Mouse (Mus musculus): ENCODE results near the gene Spag6.

DNA sequence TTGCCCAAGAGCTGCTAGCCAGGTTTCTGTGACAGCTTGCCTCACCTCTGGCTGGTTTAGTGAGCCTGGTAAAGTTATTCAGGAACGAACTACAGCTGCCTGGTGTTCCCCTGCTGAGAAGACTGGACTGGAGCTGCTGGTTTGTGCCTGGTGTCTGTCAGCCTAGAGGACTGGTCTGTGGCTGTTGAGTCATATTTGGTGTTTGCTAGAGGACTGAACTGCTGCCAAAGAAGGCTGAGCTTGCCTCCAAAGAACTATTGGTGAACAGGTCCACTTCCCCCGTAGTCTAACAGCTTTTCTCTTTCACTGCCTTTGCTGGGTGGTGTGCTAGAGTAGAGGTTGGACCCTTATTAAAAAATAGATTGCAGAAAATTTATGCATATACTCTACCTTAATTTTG is 19.2 kb downstream of the Spag6 start:
- no peak for TF ChIP-seq ZMIZ1 (IDR thresholded peaks at IDR 0.05; ENCODE audit: low read depth, low read length)
- no peak for TF ChIP-seq CHD1 (IDR thresholded peaks at IDR 0.05; ENCODE audit: low read depth, low read length)

Measured in MEL (cell line).